Mouse (Mus musculus) c-Kit-negative CD71-positive TER-119-positive erythroid progenitor cells, embryonic 14.5 days (primary cell): ENCODE results near the gene Olfr5.
"Not testable (repeated sequence)": the region's sequence is repeated elsewhere in the genome, so short reads cannot be mapped to it uniquely, and the experiment has no call there.

ENCODE experiments used
- DNase-seq: peaks from one replicate; pipeline ENCODE4 v3.0.0-alpha.2; 2013; ENCODE audit warnings: low read depth, low spot score

The Olfr5 gene

GRCm38 (mm10) chr7:6486841-6487240 is at the start of gene Olfr5:
Gene Olfr5 (minus strand): TSS chr7:6486941.
- DNase-seq, result no peak

GRCm38 (mm10) chr7:6526141-6526540 is 39.4 kb upstream of the Olfr5 start:
- DNase-seq, result peak; percentile 12

- DNase-seq, result no peak
These were observed 38.3 kb upstream of the Olfr5 start for GRCm38 (mm10) chr7:6525001-6525400.

GRCm38 (mm10) chr7:6522850-6523249 is 36.1 kb upstream of the Olfr5 start, which contains the start of gene Olfr1349:
Gene Olfr1349 (minus strand): TSS chr7:6522950.
- no peak for DNase-seq

- DNase-seq, result no peak
These were observed 34.9 kb upstream of the Olfr5 start for GRCm38 (mm10) chr7:6521666-6522065.

GRCm38 (mm10) chr7:6508648-6509047 is 21.9 kb upstream of the Olfr5 start, which contains the start of gene Olfr1348:
Gene Olfr1348 (minus strand): TSS chr7:6508748.
- no peak for DNase-seq

- no peak for DNase-seq
These were observed 12.9 kb upstream of the Olfr5 start, which contains the start of gene Olfr1347 for GRCm38 (mm10) chr7:6499655-6500054. Gene Olfr1347 (minus strand): TSS chr7:6499755.

GRCm38 (mm10) chr7:6477633-6478032 is 9.1 kb downstream of the Olfr5 start:
- not testable (repeated sequence) for DNase-seq

GRCm38 (mm10) chr7:6466951-6467350 is 19.8 kb downstream of the Olfr5 start, which contains the start of gene Olfr1346:
Gene Olfr1346 (plus strand): TSS chr7:6467101.
- DNase-seq, result no peak

- no peak for DNase-seq
These were observed 30.3 kb downstream of the Olfr5 start for GRCm38 (mm10) chr7:6456399-6456798.

GRCm38 (mm10) chr7:6455868-6456267 is 30.9 kb downstream of the Olfr5 start, which contains the start of gene Olfr1336:
Gene Olfr1336 (plus strand): TSS chr7:6456168.
- DNase-seq, result no peak

- DNase-seq, result no peak
These were observed 39.0 kb downstream of the Olfr5 start for GRCm38 (mm10) chr7:6447771-6448170.

GRCm38 (mm10) chr7:6441173-6441572 is 45.6 kb downstream of the Olfr5 start:
- DNase-seq, result no peak

GRCm38 (mm10) chr7:6438388-6438787 is 48.4 kb downstream of the Olfr5 start, which contains the start of gene Olfr1344:
Gene Olfr1344 (plus strand): TSS chr7:6438688.
- no peak for DNase-seq

- DNase-seq, result no peak
These were observed 56.4 kb downstream of the Olfr5 start for GRCm38 (mm10) chr7:6430342-6430741.

- no peak for DNase-seq
These were observed 57.4 kb downstream of the Olfr5 start for GRCm38 (mm10) chr7:6429381-6429780.
